Mouse (Mus musculus): Measurements from ENCODE around the gene Dnah8. TPM values are rescaled to one million over a fixed set of nuclear protein-coding genes. Genes with fewer than 3 reads are reported as not detected.
"Not testable (repeated sequence)": the region's sequence is repeated elsewhere in the genome, so short reads cannot be mapped to it uniquely, and the experiment has no call there.

The Dnah8 gene
- polyA plus RNA-seq (2012; rRNA removed) = 295 and 322 TPM in 2 replicates

- H3K4me1 ChIP-seq (ENCODE audit: control insufficient read depth, insufficient read depth, low read length); H3K27me3 ChIP-seq (ENCODE audit: control insufficient read depth, insufficient read depth, low read length); H3K27ac ChIP-seq (ENCODE audit: control insufficient read depth, insufficient read depth, low read depth, low read length); H3K36me3 ChIP-seq (ENCODE audit: control insufficient read depth, insufficient read depth, low read length): not testable (repeated sequence)
- H3K4me3 ChIP-seq (ENCODE audit: control insufficient read depth, low read depth, low read length) = peak within 1 kb of the TSS; percentile 69
Measured at GRCm38 (mm10) chr17:30624132-30624531, at the start of gene Dnah8. Gene Dnah8 (plus strand): TSS chr17:30624354.

- H3K27me3 ChIP-seq (ENCODE audit: control insufficient read depth, insufficient read depth, low read length) = no peaks in the 10 kb centered on the region
- TF ChIP-seq POLR2A (IDR thresholded peaks at IDR 0.05; ENCODE audit: control insufficient read depth, low read depth, low read length) (no peak), CTCF (IDR thresholded peaks at IDR 0.05; ENCODE audit: control insufficient read depth, insufficient read depth, insufficient replicate concordance, low read depth, low read length) (no peak)
- H3K27ac ChIP-seq (ENCODE audit: control insufficient read depth, insufficient read depth, low read depth, low read length) = no peak overlapping the region
- H3K4me1 ChIP-seq (ENCODE audit: control insufficient read depth, insufficient read depth, low read length) = peaks cover 8% of the 10 kb centered on the region
- peak overlapping the region; percentile 94 for H3K4me3 ChIP-seq (ENCODE audit: control insufficient read depth, low read depth, low read length)
- H3K36me3 ChIP-seq (ENCODE audit: control insufficient read depth, insufficient read depth, low read length) = no peaks in the 10 kb centered on the region; the same call in 1 of the 2 replicates
Measured at GRCm38 (mm10) chr17:30574783-30575075, 49.4 kb upstream of the Dnah8 start.

- Histone ChIP-seq H3K4me3 (ENCODE audit: control insufficient read depth, low read depth, low read length) (peak overlapping the region; percentile 94), H3K36me3 (ENCODE audit: control insufficient read depth, insufficient read depth, low read length) (no peaks in the 10 kb centered on the region; the same call in 1 of the 2 replicates), H3K4me1 (ENCODE audit: control insufficient read depth, insufficient read depth, low read length) (peaks cover 8% of the 10 kb centered on the region), H3K27ac (ENCODE audit: control insufficient read depth, insufficient read depth, low read depth, low read length) (peak overlapping the region; percentile 84), H3K27me3 (ENCODE audit: control insufficient read depth, insufficient read depth, low read length) (no peaks in the 10 kb centered on the region)
- TF ChIP-seq POLR2A (IDR thresholded peaks at IDR 0.05; ENCODE audit: control insufficient read depth, low read depth, low read length) (no peak), CTCF (IDR thresholded peaks at IDR 0.05; ENCODE audit: control insufficient read depth, insufficient read depth, insufficient replicate concordance, low read depth, low read length) (no peak)
Measured at GRCm38 (mm10) chr17:30575121-30575904, 48.8 kb upstream of the Dnah8 start.

GRCm38 (mm10) chr17:30575941-30576773 lies 48.0 kb upstream of the Dnah8 start, which contains the start of gene Btbd9:
Gene Btbd9 (minus strand): TSS chr17:30576488.
- H3K4me1 ChIP-seq (ENCODE audit: control insufficient read depth, insufficient read depth, low read length) = peaks cover 6% of the 10 kb centered on the region
- no peaks in the 10 kb centered on the region for H3K27me3 ChIP-seq (ENCODE audit: control insufficient read depth, insufficient read depth, low read length)
- no peaks in the 10 kb centered on the region for H3K36me3 ChIP-seq (ENCODE audit: control insufficient read depth, insufficient read depth, low read length)
- TF ChIP-seq CTCF (IDR thresholded peaks at IDR 0.05; ENCODE audit: control insufficient read depth, insufficient read depth, insufficient replicate concordance, low read depth, low read length) = peak; percentile 3; the same call in 1 of the 2 replicates
- peak; percentile 90 for TF ChIP-seq POLR2A (IDR thresholded peaks at IDR 0.05; ENCODE audit: control insufficient read depth, low read depth, low read length)
- H3K27ac ChIP-seq (ENCODE audit: control insufficient read depth, insufficient read depth, low read depth, low read length) = peak within 1 kb of the TSS; percentile 96
- peak within 1 kb of the TSS; percentile 94 for H3K4me3 ChIP-seq (ENCODE audit: control insufficient read depth, low read depth, low read length)

GRCm38 (mm10) chr17:30576946-30577345 lies 47.2 kb upstream of the Dnah8 start:
- H3K4me1 ChIP-seq (ENCODE audit: control insufficient read depth, insufficient read depth, low read length) = peaks cover 6% of the 10 kb centered on the region
- no peaks in the 10 kb centered on the region for H3K27me3 ChIP-seq (ENCODE audit: control insufficient read depth, insufficient read depth, low read length)
- peak overlapping the region; percentile 96 for H3K27ac ChIP-seq (ENCODE audit: control insufficient read depth, insufficient read depth, low read depth, low read length)
- H3K36me3 ChIP-seq (ENCODE audit: control insufficient read depth, insufficient read depth, low read length) = no peaks in the 10 kb centered on the region
- H3K4me3 ChIP-seq (ENCODE audit: control insufficient read depth, low read depth, low read length) = peak overlapping the region; percentile 94
- TF ChIP-seq CTCF (IDR thresholded peaks at IDR 0.05; ENCODE audit: control insufficient read depth, insufficient read depth, insufficient replicate concordance, low read depth, low read length) = no peak
- no peak for TF ChIP-seq POLR2A (IDR thresholded peaks at IDR 0.05; ENCODE audit: control insufficient read depth, low read depth, low read length)

GRCm38 (mm10) chr17:30580781-30581180 lies 43.4 kb upstream of the Dnah8 start:
- TF ChIP-seq POLR2A (IDR thresholded peaks at IDR 0.05; ENCODE audit: control insufficient read depth, low read depth, low read length) (no peak), CTCF (IDR thresholded peaks at IDR 0.05; ENCODE audit: control insufficient read depth, insufficient read depth, insufficient replicate concordance, low read depth, low read length) (no peak)
- Histone ChIP-seq H3K4me1 (ENCODE audit: control insufficient read depth, insufficient read depth, low read length) (peaks cover 2% of the 10 kb centered on the region; the same call in 1 of the 2 replicates), H3K36me3 (ENCODE audit: control insufficient read depth, insufficient read depth, low read length) (no peaks in the 10 kb centered on the region), H3K27ac (ENCODE audit: control insufficient read depth, insufficient read depth, low read depth, low read length) (no peak overlapping the region), H3K4me3 (ENCODE audit: control insufficient read depth, low read depth, low read length) (no peak overlapping the region), H3K27me3 (ENCODE audit: control insufficient read depth, insufficient read depth, low read length) (no peaks in the 10 kb centered on the region)

DNA sequence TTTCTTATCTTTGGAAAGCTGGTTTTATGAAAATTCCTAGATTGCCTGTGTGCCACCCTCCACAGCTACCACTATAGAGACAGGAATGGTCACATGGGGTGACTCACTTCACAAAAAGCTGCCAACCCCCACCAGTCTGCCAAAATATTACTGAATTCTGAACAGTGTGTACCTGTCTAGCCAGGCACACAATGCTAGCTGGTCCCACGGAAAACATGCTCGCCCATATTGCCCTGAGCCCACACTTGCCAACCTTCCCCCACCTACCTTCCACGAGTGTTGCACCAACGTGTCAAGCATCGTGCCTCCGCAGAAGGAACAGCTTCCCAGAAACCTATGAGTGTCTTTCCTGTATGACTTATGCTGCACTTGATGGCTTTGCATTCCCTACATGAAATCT lies 43.0 kb upstream of the Dnah8 start:
- Histone ChIP-seq H3K27ac (ENCODE audit: control insufficient read depth, insufficient read depth, low read depth, low read length) (no peak overlapping the region), H3K4me1 (ENCODE audit: control insufficient read depth, insufficient read depth, low read length) (peaks cover 2% of the 10 kb centered on the region; the same call in 1 of the 2 replicates), H3K36me3 (ENCODE audit: control insufficient read depth, insufficient read depth, low read length) (no peaks in the 10 kb centered on the region), H3K27me3 (ENCODE audit: control insufficient read depth, insufficient read depth, low read length) (no peaks in the 10 kb centered on the region), H3K4me3 (ENCODE audit: control insufficient read depth, low read depth, low read length) (no peak overlapping the region)
- no peak for TF ChIP-seq POLR2A (IDR thresholded peaks at IDR 0.05; ENCODE audit: control insufficient read depth, low read depth, low read length)
